Mouse (Mus musculus) hindbrain, embryonic 16.5 days (tissue): ENCODE measurements around the gene Nat8f2. TPM values are rescaled to one million over a fixed set of nuclear protein-coding genes. Genes with fewer than 3 reads are reported as not detected.
"Not testable (repeated sequence)": the region's sequence is repeated elsewhere in the genome, so short reads cannot be mapped to it uniquely, and the experiment has no call there.

Experiments used
- ATAC-seq: fragments of 200-750 bp; cut with Nextera tagmentation; 2 replicates; pipeline ENCODE4 v1.8.0; 2017; ENCODE audit warnings: moderate TSS enrichment, moderate library complexity
- H3K27ac ChIP-seq: fragments of 300-500 bp; sonication (generic); 2 replicates; pipeline ENCODE4 v1.5.1; 2014; ENCODE audit warnings: low read depth, mild to moderate bottlenecking, control low read depth, low read length, moderate library complexity
- H3K27me3 ChIP-seq: fragments of 300-500 bp; sonication (generic); replicated peaks from 2 replicates; pipeline ENCODE4 v1.6.1; 2014; ENCODE audit warnings: low read length; ENCODE audit not compliant: control insufficient read depth, insufficient read depth
- H3K36me3 ChIP-seq: fragments of 300-500 bp; sonication (generic); 2 replicates; pipeline ENCODE4 v1.6.1; 2014; ENCODE audit warnings: mild to moderate bottlenecking, low read length, moderate library complexity, mixed read lengths; ENCODE audit not compliant: control insufficient read depth, insufficient read depth
- H3K4me1 ChIP-seq: fragments of 300-500 bp; sonication (generic); 2 replicates; pipeline ENCODE4 v1.6.1; 2014; ENCODE audit warnings: low read depth, low read length; ENCODE audit not compliant: control insufficient read depth, insufficient read depth
- H3K4me2 ChIP-seq: fragments of 300-500 bp; sonication (generic); 2 replicates; pipeline ENCODE4 v1.6.1; 2014; ENCODE audit warnings: mild to moderate bottlenecking, low read length, control low read depth, moderate library complexity
- H3K4me3 ChIP-seq: fragments of 300-500 bp; sonication (generic); 2 replicates; pipeline ENCODE4 v1.5.1; 2014; ENCODE audit warnings: mild to moderate bottlenecking, low read length, control low read depth, moderate library complexity
- H3K9ac ChIP-seq: fragments of 300-500 bp; sonication (generic); 2 replicates; pipeline ENCODE4 v1.6.1; 2014; ENCODE audit warnings: low read depth, mild to moderate bottlenecking, control low read depth, low read length, moderate library complexity
- H3K9me3 ChIP-seq: fragments of 300-500 bp; sonication (generic); 2 replicates; pipeline ENCODE4 v1.6.1; 2014; ENCODE audit warnings: mild to moderate bottlenecking, low read length, moderate library complexity; ENCODE audit not compliant: control insufficient read depth
- WGBS: fragments of 180-500 bp; shearing (Covaris S2); extraction: QIAGEN DNeasy Blood & Tissue Kit; methylation state at CpG from one replicate; pipeline ENCODE4 v1.1.7; 2014; 5-methylcytosine and 5-hydroxymethylcytosine counted together
- polyA plus RNA-seq: library from polyadenylated mRNA; unstranded; fragments of >200 nt; fragmentation: Nextera tagmentation; extraction: Ambion mirVana; gene quantifications from 2 replicates; pipeline ENCODE4 v1.2.1, GENCODE M21; 2015

Gene Nat8f2
- polyA plus RNA-seq, 1 experiment from 2014 or later = not detected

DNA sequence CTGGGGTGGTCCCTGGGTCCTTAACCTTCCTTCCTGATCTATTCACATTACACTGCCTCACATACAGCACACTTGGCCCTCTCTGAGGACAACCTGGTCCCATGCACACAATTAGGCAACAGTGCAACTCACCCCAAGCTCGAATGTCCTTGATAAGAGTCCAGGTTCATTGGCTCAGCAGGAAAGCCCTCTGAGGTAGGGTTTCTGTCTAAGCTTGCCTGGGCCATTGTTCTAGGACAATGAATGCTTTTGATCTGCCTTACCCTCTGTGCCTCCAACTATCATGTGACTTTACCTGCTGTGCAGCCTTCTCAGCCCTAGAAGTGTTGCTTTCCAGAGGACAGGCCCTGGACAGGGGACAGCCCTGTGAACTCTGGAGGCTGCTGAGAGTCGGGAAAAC lies 19.7 kb downstream of the Nat8f2 start:
- H3K27me3 ChIP-seq = no peaks in the 10 kb centered on the region
- ATAC-seq = no peak
- WGBS = 26% methylated on average over 2 of the region's 2 CpGs

DNA sequence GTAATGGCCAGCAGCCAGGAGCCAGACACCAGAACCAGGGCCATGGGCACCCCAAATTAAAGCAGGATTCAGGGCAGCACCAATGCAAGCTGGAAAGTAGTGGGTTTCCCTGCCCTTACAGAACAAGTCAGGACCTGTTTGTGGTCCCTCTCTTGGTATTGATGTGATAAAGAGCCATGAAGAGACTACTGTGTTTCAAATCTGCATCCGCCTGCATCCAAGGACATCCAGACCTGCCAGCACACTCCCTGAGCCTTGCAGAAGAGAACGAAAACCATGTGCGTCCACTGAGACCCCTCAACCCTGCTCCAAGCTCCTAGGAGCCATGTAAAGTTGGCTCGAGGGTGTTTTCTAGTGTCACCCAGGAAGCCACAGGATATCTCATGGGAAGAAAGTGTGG lies 20.8 kb downstream of the Nat8f2 start:
- whole genome bisulfite sequencing = 97% methylated on average over 4 of the region's 4 CpGs
- no peak for ATAC-seq
- H3K9me3 ChIP-seq = no peaks in the 10 kb centered on the region

More for the DNA sequence above, 19.7 kb downstream of the Nat8f2 start:
- H3K9me3 ChIP-seq = no peaks in the 10 kb centered on the region
- no peak overlapping the region for H3K27ac ChIP-seq
- no peak overlapping the region for H3K4me2 ChIP-seq
- H3K9ac ChIP-seq = no peak overlapping the region
- H3K4me3 ChIP-seq = no peak overlapping the region
- H3K36me3 ChIP-seq = no peaks in the 10 kb centered on the region
- H3K4me1 ChIP-seq = peaks cover 5% of the 10 kb centered on the region

GRCm38 (mm10) chr6:85846921-85847320 lies 22.0 kb downstream of the Nat8f2 start:
- ATAC-seq = no peak
- WGBS = 45% methylated on average over 1 of the region's 1 CpGs
- Histone ChIP-seq H3K4me2 (no peak overlapping the region), H3K36me3 (no peaks in the 10 kb centered on the region), H3K9ac (no peak overlapping the region), H3K4me1 (peaks cover 5% of the 10 kb centered on the region), H3K27me3 (no peaks in the 10 kb centered on the region), H3K27ac (no peak overlapping the region), H3K4me3 (no peak overlapping the region), H3K9me3 (no peaks in the 10 kb centered on the region)

More for the DNA sequence above, 20.8 kb downstream of the Nat8f2 start:
- no peak overlapping the region for H3K4me2 ChIP-seq
- H3K9ac ChIP-seq = no peak overlapping the region
- H3K4me1 ChIP-seq = peaks cover 5% of the 10 kb centered on the region
- H3K4me3 ChIP-seq = no peak overlapping the region
- H3K27ac ChIP-seq = no peak overlapping the region
- no peaks in the 10 kb centered on the region for H3K27me3 ChIP-seq
- H3K36me3 ChIP-seq = no peaks in the 10 kb centered on the region

GRCm38 (mm10) chr6:85843677-85844458 lies 25.1 kb downstream of the Nat8f2 start:
- not testable (repeated sequence) for H3K4me1 ChIP-seq, ATAC-seq, H3K4me2 ChIP-seq, H3K4me3 ChIP-seq, H3K9me3 ChIP-seq, H3K27me3 ChIP-seq, H3K9ac ChIP-seq, H3K36me3 ChIP-seq, H3K27ac ChIP-seq
- 64% methylated on average over 25 of the region's 25 CpGs for WGBS

- Histone ChIP-seq H3K4me2 (no peak overlapping the region), H3K4me1 (no peaks in the 10 kb centered on the region), H3K27ac (no peak overlapping the region), H3K27me3 (no peaks in the 10 kb centered on the region), H3K4me3 (no peak overlapping the region), H3K9me3 (no peaks in the 10 kb centered on the region), H3K36me3 (no peaks in the 10 kb centered on the region), H3K9ac (no peak overlapping the region)
- ATAC-seq = peak; percentile 79
- 31% methylated on average over 4 of the region's 4 CpGs for WGBS
Observed at GRCm38 (mm10) chr6:85839982-85840381, 29.0 kb downstream of the Nat8f2 start.

DNA sequence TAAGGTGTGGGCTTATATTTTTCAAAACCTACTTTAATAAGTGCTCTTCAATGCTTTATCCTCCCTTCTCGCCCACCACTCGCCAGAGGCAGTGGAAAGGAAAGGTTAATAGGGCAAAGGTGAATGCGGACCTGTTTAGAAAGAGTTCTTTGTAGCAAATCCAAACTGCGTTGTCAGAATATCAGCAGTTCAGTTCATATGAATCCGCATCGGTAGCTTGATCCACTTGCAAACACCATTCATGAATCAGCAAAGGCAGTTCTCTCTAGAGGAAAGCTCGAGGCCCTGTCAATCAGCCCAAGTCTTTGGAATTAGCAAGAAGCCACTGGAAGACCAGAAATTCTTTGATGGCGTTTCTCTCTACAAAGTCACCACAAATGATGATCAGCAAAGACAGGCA lies 30.3 kb downstream of the Nat8f2 start:
- WGBS = 52% methylated on average over 8 of the region's 8 CpGs
- Histone ChIP-seq H3K36me3 (no peaks in the 10 kb centered on the region), H3K9ac (no peak overlapping the region), H3K27ac (no peak overlapping the region), H3K4me2 (no peak overlapping the region), H3K4me1 (no peaks in the 10 kb centered on the region), H3K9me3 (no peaks in the 10 kb centered on the region), H3K27me3 (no peaks in the 10 kb centered on the region), H3K4me3 (no peak overlapping the region)
- no peak for ATAC-seq

GRCm38 (mm10) chr6:85837307-85837706 lies 31.7 kb downstream of the Nat8f2 start:
- H3K27me3 ChIP-seq, H3K9me3 ChIP-seq, H3K9ac ChIP-seq, H3K4me3 ChIP-seq, H3K36me3 ChIP-seq, H3K27ac ChIP-seq, H3K4me1 ChIP-seq, H3K4me2 ChIP-seq: not testable (repeated sequence)
- WGBS = 15% methylated on average over 12 of the region's 12 CpGs
- ATAC-seq = peak; percentile 63; the same call in 1 of the 2 replicates

- H3K36me3 ChIP-seq, H3K27me3 ChIP-seq, H3K27ac ChIP-seq, H3K4me3 ChIP-seq, H3K9me3 ChIP-seq, H3K9ac ChIP-seq, ATAC-seq, H3K4me2 ChIP-seq, H3K4me1 ChIP-seq: not testable (repeated sequence)
- WGBS = 11% methylated on average over 8 of the region's 9 CpGs
Observed at GRCm38 (mm10) chr6:85836827-85837226, 32.1 kb downstream of the Nat8f2 start.

DNA sequence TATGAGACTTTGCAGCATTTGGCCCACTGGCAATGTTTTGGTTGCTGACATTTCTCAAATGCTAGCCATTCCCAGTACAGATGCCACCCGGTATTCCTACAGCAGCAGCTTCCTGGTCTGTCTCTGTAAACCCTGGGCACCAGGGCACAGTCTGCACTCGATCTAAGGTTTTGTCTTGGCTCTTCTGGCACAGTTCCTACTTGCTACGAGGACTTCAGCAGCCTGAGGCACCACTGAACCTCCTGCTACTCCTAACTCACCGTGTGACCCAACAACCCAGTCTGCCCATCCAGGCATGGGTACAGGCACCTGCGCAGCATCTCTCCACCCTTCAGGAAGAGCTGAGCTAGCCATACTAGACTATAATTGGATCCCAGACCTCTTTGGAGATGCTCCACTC lies 32.9 kb downstream of the Nat8f2 start:
- not testable (repeated sequence) for H3K4me3 ChIP-seq, H3K27ac ChIP-seq, H3K27me3 ChIP-seq, ATAC-seq, H3K9ac ChIP-seq, H3K36me3 ChIP-seq, H3K4me2 ChIP-seq, H3K4me1 ChIP-seq, H3K9me3 ChIP-seq
- WGBS = 79% methylated on average over 5 of the region's 5 CpGs
